Mouse (Mus musculus): ENCODE data around the gene Ptpra.
"Not testable (repeated sequence)": the region's sequence is repeated elsewhere in the genome, so short reads cannot be mapped to it uniquely, and the experiment has no call there.

Gene Ptpra

DNA sequence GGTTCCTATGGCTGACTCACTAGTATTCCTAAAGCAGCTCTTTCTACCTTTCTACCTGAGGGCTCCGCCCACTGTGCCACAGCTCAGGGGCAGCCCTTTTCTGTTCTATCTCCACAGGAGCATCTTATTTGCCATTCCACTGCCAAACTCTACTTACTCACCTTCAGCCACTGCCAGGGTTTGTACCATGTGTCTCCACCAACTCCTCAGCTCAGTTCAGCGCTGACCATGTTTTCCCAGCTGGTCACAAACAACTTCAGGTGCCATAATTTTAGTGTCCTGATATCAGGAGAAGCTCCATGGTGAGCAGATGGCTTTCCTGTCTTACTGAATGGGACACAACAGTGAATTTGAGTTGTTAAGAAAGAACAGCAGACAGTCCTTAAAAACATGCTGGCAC is 107.4 kb downstream of the Ptpra start:
- no peak for DNase-seq (ENCODE audit: low spot score in 2 of 2)

DNA sequence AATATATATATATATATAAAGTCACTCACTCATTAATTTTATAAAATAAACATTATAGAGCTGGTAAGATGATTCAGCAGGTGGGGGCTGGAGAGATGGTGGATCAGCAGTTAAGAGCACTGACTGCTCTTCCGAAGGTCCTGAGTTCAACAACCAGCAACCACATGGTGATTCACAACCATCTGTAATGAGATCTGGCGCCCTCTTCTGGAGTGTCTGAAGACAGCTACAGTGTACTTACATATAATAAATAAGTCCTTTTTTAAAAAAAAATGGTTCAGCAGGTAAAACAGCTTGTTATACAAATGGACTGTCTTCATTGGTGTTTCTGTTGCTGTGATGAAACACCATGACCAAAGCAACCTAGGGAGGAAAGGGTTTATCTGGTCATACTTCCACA is 107.9 kb downstream of the Ptpra start:
- DNase-seq (ENCODE audit: low spot score in 2 of 2), result no peak

DNA sequence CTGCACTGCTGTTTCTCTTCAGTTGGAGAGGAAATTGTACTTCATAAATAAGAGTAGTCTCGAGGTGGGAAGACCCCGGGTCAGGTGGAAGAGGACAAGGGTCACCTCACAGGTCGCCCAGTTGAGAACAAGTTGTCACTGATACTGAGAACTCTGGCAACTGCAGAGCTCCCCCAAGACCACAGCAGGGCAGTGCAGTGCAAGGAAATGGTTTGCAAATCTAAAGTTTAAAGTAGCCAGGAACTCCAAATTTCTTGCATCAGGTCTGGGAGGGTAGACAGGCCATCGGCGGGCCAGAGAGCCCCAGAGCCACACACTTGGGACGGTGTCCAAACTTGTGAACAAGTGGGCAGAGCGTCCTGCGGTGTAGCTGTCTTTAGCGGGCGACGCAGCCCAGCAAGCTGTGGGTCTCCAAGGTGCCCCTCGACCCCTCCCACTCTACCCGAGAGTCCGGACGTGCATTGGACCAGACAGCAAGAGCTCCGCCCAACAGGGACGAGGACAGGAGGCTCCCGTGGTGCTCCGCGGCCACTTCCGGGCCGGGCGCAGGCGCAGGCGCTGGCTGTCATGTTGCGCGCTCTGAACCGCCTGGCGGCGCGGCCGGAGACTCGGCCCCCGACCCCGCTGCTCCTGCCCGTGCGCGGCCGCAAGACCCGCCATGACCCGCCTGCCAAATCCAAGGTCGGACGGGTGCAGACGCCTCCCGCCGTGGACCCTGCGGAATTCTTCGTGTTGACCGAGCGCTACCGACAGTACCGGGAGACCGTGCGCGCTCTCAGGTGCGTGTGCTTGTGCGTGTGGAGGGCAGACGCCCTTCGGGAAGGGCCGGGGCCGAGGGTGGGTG is 113.4 kb downstream of the Ptpra start, which contains the start of gene Mrps26:
Mrps26 (plus strand) TSS at position 531 of the 844 bp plus-strand sequence.
- DNase-seq (ENCODE audit: low spot score in 2 of 2), result peak; percentile 96 to 97

DNA sequence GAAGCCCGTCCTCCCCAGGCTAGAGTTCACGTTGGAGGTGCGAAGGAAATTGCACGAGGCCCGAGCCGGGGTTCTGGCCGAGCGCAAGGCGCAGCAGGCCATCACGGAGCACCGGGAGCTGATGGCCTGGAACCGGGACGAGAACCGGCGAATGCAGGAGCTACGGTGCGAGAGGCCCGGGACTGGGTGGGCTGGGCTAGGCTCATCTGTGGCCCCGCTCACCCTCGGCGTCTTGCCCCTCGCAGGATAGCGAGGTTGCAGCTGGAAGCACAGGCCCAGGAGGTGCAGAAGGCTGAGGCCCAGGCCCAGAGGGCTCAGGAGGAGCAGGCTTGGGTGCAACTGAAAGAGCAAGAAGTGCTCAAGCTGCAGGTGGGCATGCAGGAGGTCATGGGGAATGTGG is 114.0 kb downstream of the Ptpra start:
- DNase-seq (ENCODE audit: low spot score in 2 of 2), result no peak

DNA sequence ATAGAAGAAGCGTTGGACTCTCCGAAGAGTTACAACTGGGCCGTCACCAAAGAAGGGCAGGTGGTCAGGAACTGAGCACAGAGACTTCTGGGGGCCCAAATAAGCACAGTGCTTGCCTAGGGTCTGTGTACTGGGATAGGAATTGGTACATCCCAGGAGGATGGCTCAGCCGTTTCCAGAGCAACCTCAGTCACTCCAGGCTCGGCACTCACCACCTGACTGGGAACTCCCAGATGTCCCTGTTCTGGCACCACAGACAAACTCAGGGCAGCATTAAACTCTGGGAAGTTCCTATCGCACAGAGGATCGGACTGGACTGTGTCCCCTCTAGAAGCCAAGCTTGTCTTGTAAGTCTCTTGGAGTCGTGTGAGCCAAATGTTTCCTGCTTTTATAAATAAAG is 114.9 kb downstream of the Ptpra start:
- DNase-seq (ENCODE audit: low spot score in 2 of 2), result no peak

DNA sequence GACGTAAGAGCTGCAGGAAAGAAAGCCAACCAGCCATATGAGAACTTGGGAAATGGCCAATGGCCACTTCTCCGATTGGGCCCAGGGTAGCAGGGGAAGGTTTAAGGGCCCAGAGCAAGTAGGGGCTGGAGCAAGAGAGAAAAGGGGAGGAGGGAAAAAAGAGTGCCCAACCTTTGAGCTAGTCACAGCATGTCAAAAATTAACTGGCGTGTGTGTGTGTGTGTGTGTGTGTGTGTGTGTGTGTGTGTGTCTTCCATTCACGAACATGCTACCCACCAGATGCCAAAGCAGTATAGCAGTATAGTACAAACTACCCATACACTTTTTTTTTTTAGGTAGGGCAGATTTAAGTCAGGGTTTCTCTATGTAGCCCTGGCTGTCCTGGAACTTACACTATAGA is 118.8 kb downstream of the Ptpra start:
- no peak for DNase-seq (ENCODE audit: low spot score in 2 of 2)

DNA sequence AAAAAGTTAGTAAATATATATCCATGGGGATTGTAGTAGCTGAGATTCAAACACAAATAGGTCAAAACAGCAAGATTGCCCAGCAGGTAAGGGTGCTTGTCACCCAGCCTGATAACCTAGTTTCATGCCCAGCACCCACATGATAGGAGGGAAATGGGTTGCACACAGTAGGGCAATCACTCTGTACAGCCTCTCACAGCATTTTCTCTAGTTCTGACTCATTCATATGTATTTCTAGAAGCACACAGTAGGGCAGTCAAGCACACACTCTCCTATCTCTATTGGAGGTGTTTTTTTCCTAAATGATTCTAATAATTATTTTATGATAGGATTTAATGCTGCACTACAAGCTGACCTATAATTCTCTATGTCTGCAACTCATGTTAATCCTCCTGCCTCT is 119.8 kb downstream of the Ptpra start:
- DNase-seq (ENCODE audit: low spot score in 2 of 2), result no peak

DNA sequence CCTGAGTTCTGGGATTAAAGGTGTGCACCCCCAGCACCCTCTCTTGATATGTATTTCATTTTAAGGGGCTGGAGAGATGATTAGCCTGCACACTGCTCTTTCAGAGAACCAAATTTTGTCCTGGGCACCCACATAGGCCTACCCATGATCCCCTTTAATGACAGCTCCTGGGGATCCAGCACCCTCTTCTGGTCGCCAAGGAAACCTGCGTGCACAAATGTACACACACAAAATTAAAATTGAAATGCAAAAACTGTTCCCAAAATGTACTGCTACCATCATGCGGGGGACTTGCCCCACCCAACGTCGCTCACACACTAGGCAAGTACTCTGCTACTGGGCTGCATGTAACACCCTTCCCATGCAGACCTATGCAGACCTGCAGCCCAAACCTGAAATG is 124.9 kb downstream of the Ptpra start:
- DNase-seq (ENCODE audit: low spot score in 2 of 2), result no peak

DNA sequence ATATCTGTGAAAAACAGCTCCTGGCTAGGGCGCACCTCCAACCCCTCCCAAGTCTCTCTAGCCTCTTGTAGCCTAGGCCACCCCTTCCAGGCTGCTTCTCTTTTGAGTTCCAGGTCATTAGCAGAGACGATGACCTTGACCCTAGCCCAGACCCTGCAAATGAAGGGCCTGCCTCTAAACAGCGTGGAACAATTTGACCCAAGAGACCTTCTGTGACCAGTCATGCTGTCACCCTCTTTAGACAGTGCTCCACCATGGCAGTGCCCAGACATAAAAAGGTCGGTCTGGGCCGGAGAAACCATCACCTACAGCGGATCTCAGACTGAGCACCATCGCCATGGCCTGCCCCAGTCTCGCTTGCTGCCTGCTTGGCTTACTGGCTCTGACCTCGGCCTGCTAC is 125.8 kb downstream of the Ptpra start, which contains the start of gene Oxt:
Oxt (plus strand) TSS at position 301 of the 400 bp plus-strand sequence.
- no peak for DNase-seq (ENCODE audit: low spot score in 2 of 2)

DNA sequence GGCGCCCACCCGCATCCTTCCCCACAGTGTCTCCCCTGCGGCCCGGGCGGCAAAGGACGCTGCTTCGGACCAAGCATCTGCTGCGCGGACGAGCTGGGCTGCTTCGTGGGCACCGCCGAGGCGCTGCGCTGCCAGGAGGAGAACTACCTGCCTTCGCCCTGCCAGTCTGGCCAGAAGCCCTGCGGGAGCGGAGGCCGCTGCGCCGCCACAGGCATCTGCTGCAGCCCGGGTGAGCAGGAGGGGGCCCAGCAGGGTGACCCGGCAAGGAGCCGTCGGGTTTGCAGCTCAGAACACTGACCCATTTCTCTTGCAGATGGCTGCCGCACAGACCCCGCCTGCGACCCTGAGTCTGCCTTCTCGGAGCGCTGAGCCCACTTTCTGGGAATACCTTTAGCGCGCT is 126.5 kb downstream of the Ptpra start:
- DNase-seq (ENCODE audit: low spot score in 2 of 2), result not testable (repeated sequence)

DNA sequence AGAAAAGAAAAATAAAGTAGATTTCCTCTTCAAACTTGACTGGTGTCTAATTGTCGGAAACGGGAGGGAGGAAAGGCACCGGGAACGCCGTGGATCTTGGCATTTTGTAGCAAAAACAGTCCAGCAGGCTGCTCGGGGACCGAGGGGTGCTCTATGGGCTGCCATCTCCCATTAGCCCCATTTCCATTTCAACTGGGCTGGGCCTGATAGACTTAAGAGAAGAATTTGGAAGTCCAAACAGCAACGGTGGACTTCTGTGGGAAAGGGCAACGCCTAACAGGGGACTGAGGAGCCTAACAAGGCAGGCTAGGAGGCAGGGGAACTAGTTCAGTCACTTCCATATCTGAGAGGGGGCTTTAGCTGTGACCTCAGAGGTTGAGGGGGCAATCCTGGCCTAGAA is 126.9 kb downstream of the Ptpra start:
- DNase-seq (ENCODE audit: low spot score in 2 of 2), result no peak

DNA sequence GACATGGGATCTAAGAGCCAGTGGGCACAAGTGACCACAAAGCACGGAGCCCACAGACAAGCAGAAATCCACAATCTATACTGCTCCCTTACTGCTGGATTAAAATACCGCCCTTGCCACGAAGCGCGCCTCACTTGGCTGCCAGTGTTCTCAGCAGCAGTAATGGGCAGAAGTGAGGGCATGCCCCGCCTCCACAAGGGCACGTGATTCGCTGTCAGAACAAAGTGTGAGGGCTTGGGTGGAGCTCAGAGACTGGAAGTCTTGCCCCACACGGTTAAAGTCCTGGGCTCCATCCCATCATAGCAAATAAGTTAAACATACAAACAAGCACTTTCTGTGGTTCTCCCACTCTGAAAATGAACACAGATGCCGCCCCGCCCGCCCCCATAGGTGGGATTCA is 127.6 kb downstream of the Ptpra start:
- DNase-seq (ENCODE audit: low spot score in 2 of 2), result peak in 1 of 2 experiments; percentile 43

DNA sequence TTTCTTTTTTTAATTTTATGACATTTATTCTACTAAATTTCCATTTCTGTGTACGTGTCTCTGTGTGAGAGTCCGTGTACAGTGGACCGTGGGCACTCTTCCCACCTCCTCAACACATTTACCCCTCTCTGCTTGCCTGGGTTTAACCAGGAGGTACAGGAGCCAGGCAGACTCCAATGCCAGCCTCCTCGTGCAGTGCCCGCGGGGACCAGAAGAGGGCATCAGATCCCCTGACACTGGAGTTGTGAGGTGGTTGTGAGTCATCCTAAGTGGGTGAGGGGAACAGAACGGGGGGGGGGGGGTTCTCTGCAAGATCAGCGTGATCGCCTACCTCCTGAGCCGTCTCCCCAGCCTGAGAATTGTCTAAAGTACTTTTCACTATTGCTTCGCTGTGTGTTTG is 128.1 kb downstream of the Ptpra start:
- DNase-seq (ENCODE audit: low spot score in 2 of 2), result peak in 1 of 2 experiments; percentile 57

DNA sequence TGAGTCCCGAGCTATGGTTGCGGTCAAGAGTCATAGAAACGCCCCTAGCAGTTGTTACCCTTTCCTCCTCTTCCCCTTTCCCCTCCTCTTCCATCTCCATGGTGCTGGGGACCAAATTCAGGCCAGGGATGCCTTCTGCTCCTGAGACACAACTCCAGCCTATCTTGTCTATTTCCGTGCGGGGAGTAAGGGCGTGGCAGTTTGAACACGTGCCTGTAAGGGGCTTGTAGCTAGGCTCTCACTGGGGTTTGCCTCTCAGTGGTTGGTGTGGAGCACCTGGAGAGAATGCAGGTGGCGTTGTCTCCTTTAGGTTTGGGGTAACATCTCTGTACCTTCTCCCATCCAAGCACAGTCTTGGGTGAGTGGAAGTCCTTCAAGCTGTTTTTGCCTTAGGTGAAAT is 129.7 kb downstream of the Ptpra start:
- no peak for DNase-seq (ENCODE audit: low spot score in 2 of 2)

DNA sequence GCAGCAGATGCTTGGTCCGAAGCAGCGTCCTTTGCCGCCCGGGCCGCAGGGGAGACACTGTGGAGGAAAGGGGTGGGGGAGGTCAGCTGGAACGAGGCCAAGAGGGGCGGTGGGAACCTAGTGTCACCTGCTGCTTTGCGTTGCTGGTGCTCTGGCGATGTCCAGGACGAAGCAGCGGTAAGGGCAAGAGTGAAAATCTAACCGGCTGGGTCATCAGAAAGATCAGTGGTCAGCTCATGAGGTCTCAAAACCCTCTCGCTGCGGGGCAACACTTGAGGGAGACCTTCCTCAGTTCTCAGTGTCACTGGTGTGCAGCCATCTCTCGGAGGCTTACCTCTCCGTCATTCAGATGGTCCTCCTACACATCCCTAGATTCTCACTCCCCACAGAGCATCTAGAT is 131.1 kb downstream of the Ptpra start:
- no peak for DNase-seq (ENCODE audit: low spot score in 2 of 2)

DNA sequence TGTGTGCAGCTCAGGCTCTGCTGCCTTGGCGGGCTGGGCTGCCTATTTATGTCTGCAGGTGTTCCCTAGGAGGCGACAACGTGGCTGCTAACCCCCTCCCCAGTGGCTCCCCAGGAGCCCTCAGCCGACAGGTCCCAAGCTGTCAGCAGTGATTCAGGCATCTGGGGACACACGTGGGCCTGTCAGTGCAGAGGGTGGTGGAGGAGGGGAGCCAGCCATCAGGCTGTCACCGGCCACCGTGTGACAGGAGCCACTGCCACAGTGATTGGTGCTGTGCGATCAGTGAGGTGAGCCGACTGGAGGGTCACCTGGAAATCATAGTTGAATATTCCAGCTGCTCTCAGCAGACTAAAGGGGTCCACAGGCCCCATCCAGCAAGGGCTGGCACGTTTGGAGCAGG is 132.5 kb downstream of the Ptpra start, which contains the start of gene Avp:
Avp (minus strand) TSS at position 3 of the 400 bp plus-strand sequence.
- no peak for DNase-seq (ENCODE audit: low spot score in 2 of 2)

DNA sequence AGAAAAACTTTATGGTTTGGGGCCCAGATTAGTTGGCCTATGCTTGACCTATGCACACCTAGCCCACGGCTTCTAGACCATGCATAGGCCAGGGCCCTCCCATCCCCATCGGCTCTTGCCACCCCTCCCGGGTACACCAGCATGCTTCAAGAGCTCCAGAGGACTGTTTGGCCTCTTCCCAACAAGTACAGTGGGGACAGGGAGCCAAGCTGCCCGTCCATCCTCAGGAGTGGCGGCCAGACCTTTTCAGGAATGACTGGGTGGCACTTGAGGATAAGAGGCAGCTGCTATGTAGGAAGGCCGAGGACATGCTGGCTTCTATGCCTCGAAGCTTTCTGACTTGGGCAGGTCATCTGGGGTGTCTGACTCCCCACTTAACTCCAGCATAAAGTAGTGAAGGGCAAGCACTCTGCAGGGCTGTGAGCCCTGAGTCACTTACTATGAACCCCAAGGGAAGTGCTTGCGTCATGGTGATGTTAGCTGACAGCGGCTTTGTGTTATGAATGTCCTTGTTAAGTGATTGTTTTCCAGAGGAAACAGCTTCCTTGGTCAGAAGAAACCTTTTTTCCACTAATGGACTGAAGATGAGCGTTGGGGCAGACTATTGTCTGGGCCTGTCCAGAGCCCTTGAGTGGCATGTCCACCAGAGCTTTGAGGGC is 134.0 kb downstream of the Ptpra start:
- DNase-seq (ENCODE audit: low spot score in 2 of 2), result no peak

DNA sequence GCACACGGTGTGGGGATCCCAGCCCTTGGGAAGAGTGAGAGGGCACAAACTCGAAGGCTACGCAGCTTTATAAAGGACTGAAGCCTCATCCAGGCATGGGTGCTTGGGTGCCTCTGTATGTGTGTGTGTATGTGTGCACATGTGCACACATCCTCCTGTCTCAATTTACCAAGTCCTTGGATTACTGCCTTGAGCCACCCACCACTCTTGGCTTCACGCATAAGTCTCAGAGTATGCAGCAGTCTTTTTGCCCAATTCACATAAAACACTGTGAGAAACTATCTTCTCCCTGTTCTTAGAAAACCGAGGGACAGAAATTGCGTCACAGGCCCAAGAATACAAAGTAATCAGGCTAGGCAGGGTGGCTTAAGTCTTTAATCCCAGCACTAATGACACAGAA is 135.9 kb downstream of the Ptpra start:
- peak; percentile 72 to 75 for DNase-seq (ENCODE audit: low spot score in 2 of 2)

DNA sequence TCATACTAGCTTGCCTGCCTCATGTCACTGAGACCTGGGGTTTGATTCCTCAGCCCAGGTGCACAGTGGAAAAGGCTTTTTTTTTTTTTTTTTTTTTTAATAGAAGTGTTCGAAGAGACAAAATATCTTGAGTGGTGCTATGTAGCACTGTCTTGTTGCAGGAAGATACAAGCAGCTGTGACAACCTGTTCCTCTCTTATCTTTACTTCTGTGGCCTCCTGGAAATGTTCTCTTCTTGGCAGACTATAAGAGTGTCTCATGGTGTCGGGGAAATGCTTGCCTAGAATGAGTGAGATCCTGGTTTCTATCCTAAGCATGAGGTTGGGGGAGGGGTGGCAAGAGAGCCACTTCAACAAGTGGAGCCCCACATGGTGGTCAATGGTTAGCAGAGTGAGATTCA is 138.3 kb downstream of the Ptpra start:
- no peak for DNase-seq (ENCODE audit: low spot score in 2 of 2)

DNA sequence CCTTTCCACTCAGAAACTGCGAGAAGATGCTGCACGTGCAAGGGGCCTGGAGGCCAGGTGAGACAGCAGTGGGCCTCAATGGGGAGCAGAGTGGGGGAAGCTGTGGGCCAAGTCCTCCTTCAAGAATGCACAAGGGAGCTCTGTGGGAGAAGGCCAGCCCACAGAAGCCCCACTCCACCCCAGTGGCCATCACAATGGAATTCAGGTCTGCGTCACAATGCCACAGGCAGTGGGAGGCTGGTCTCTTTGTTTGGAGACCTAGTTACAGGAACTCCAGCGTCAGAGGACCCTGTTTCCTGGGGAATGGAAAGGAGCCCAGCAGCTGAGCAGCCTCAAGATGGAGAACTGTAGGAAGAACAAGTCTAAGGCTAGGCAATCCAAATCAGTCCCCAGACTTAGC is 139.1 kb downstream of the Ptpra start:
- DNase-seq (ENCODE audit: low spot score in 2 of 2), result no peak

DNA sequence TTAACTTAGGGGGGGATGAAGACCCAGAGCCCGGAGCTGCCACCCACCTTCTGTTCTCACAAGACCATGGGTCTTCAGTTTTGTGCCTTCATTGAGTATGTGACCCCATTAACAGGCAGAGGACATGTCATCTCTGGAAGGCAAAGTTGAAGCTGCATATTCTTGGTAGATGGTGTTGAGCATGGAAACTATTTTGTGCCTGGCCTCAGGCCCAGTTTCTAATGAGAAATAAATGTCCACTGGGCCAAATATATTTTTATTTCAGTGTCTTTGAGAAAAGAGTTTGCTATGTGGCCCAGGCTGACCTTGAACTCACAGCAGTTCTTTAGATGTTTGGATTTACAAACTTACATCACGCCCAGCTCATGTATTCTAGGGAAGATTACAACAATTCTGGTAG is 139.7 kb downstream of the Ptpra start:
- DNase-seq (ENCODE audit: low spot score in 2 of 2), result no peak

DNA sequence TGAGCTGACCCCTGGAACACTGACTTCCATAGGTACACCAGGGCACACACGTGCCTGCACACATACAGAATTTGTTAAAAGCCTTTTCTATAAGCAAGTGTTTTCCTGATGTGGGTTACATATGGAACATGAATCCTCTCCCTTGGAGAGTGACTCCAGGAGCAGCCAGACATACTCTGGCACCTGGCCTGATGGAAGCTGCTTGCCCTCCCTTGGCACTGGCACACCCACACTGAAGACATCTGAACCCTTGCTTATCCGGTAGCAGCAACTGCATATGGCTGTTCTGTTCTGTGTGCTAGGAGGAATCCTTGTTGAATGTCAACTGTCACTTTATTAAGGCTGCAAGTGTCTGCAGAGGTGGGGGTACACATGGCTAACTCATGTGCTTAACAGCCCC is 140.9 kb downstream of the Ptpra start:
- DNase-seq (ENCODE audit: low spot score in 2 of 2), result no peak

DNA sequence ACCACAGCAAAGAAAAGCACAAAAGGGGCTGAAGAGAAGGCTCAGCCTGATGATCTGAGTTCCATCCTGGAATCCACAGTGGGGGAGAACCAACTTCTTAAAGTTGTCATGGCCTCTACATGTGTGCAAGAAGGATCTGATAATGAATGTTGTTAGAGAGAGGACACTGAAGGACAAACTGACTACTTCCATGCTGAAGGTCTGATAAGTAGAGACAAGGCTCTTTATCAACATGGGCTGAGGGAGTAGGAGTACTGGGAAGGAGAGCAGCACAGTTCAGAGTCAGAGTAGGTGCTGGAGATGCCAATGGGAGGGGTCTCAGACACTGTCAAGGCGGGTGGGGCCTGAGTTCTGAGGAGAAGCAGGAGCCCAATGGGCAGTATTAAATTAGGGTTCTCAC is 145.5 kb downstream of the Ptpra start:
- DNase-seq (ENCODE audit: low spot score in 2 of 2), result no peak
